Mouse (Mus musculus): ENCODE measurements around the gene Ggt6. TPM values are rescaled to one million over a fixed set of nuclear protein-coding genes. Genes with fewer than 3 reads are reported as not detected.

The Ggt6 gene
- 0.23 and 0.55 TPM in 2 replicates for polyA plus RNA-seq (2012; rRNA removed)

DNA sequence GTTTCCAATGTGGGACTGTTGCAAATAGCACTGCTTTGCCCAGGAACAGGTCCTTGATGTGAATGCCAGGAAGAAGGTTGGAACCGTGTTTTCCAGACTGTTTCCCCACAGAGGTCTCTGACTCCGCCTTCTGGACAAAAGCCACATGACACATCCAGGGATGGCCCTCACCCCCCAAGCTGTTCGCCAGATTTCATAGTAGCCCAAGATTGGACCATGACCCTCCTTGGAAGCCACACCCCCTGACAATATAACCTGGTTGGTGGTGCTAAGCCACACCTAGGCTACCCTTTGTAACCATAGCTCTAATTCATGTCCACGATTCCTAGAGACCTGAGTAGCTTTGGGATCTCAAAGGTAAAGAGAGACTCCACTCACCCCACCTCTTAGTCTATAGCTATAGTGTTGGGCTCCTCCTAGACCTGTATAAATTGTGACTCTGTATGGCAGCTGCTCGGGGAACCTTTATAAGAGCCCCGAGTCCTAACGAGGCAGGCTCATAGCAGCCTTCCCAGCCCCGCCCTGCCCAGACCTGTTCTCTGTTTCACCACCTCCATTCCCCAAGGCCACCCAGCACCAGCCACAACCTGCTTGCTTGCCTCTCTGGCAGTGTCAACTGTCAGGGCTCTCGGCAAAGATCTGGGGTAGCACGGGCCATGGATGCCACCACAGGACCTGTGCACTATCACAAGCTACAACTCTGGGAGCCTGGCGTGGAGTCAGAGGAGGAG lies at the start of gene Ggt6:
Ggt6 (plus strand) TSS at position 564 of the 731 bp plus-strand sequence.
- WGBS, result 80% methylated on average over 11 of the region's 11 CpGs
- no peak for DNase-seq (ENCODE audit: low read depth in 1 of 2, low spot score in 2 of 2)
- Histone ChIP-seq H3K27me3 (ENCODE audit: control insufficient read depth, insufficient read depth, low read length) (no peaks in the 10 kb centered on the region), H3K27ac (ENCODE audit: insufficient read depth, low read length) (no peak within 1 kb of the TSS), H3K36me3 (ENCODE audit: control insufficient read depth, insufficient read depth, low read length) (no peaks in the 10 kb centered on the region), H3K4me1 (ENCODE audit: control insufficient read depth, insufficient read depth, insufficient read length) (no peaks in the 10 kb centered on the region), H3K4me3 (ENCODE audit: extremely low read depth, insufficient read depth, insufficient read length) (no peak within 1 kb of the TSS)
- no peak for TF ChIP-seq POLR2A (IDR thresholded peaks at IDR 0.05; ENCODE audit: low read depth, low read length)
- TF ChIP-seq CTCF (IDR thresholded peaks at IDR 0.05; ENCODE audit: extremely low read depth, insufficient read depth, insufficient read length, insufficient replicate concordance), result no peak

GRCm38 (mm10) chr11:72388113-72388529 lies 47.2 kb upstream of the Ggt6 start:
- no peak for TF ChIP-seq CTCF (IDR thresholded peaks at IDR 0.05; ENCODE audit: extremely low read depth, insufficient read depth, insufficient read length, insufficient replicate concordance)
- no peak for TF ChIP-seq POLR2A (IDR thresholded peaks at IDR 0.05; ENCODE audit: low read depth, low read length)
- no peaks in the 10 kb centered on the region for H3K4me1 ChIP-seq (ENCODE audit: control insufficient read depth, insufficient read depth, insufficient read length)
- no peaks in the 10 kb centered on the region for H3K27me3 ChIP-seq (ENCODE audit: control insufficient read depth, insufficient read depth, low read length)
- no peak overlapping the region for H3K4me3 ChIP-seq (ENCODE audit: extremely low read depth, insufficient read depth, insufficient read length)
- 96% methylated on average over 6 of the region's 6 CpGs for WGBS
- no peak for DNase-seq (ENCODE audit: low read depth in 1 of 2, low spot score in 2 of 2)
- H3K36me3 ChIP-seq (ENCODE audit: control insufficient read depth, insufficient read depth, low read length), result no peaks in the 10 kb centered on the region
- no peak overlapping the region for H3K27ac ChIP-seq (ENCODE audit: insufficient read depth, low read length)

DNA sequence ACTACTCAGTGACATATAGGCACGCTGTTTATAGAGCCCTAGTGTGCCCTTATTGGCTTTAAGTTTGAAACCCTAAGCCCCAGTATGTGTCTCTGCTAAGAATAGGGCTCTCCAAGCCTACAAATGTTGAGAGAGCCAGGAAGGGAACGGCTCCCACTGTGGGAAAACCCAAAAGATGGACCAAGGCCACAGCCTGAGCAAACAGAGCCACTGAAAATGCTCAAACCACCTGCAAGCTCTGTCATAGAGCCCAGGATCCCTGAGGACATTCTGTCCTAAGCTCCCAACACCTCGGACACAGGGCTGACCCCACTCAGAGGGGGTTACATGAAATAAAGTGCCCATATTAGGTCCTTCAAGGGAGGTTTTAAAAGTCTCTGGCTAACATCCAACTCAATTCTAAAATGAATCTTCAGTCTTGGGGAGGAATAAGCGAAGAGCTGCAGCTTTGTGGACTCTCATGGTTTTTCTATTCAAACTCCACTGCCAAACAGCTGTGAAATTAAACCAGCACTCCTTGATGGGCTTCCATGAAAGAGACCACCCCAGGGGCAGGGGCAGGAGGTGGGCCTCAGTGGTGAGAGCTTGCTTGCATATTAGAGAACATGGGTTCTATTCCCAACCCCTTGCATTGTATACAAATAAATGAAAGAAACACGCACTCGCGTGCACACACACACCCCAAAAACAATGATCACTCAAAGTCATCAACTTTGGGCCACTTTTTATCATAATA lies 45.8 kb upstream of the Ggt6 start:
- DNase-seq (ENCODE audit: low read depth in 1 of 2, low spot score in 2 of 2), result no peak
- TF ChIP-seq POLR2A (IDR thresholded peaks at IDR 0.05; ENCODE audit: low read depth, low read length) (no peak), CTCF (IDR thresholded peaks at IDR 0.05; ENCODE audit: extremely low read depth, insufficient read depth, insufficient read length, insufficient replicate concordance) (no peak)
- no peaks in the 10 kb centered on the region for H3K27me3 ChIP-seq (ENCODE audit: control insufficient read depth, insufficient read depth, low read length)
- H3K27ac ChIP-seq (ENCODE audit: insufficient read depth, low read length), result no peak overlapping the region
- WGBS, result 83% methylated on average over 7 of the region's 7 CpGs
- H3K36me3 ChIP-seq (ENCODE audit: control insufficient read depth, insufficient read depth, low read length), result no peaks in the 10 kb centered on the region
- no peaks in the 10 kb centered on the region for H3K4me1 ChIP-seq (ENCODE audit: control insufficient read depth, insufficient read depth, insufficient read length)
- no peak overlapping the region for H3K4me3 ChIP-seq (ENCODE audit: extremely low read depth, insufficient read depth, insufficient read length)

GRCm38 (mm10) chr11:72391181-72391580 lies 44.1 kb upstream of the Ggt6 start:
- Histone ChIP-seq H3K27ac (ENCODE audit: insufficient read depth, low read length) (no peak overlapping the region), H3K4me3 (ENCODE audit: extremely low read depth, insufficient read depth, insufficient read length) (no peak overlapping the region), H3K4me1 (ENCODE audit: control insufficient read depth, insufficient read depth, insufficient read length) (no peaks in the 10 kb centered on the region), H3K36me3 (ENCODE audit: control insufficient read depth, insufficient read depth, low read length) (no peaks in the 10 kb centered on the region), H3K27me3 (ENCODE audit: control insufficient read depth, insufficient read depth, low read length) (no peaks in the 10 kb centered on the region)
- 93% methylated on average over 13 of the region's 13 CpGs for WGBS
- TF ChIP-seq POLR2A (IDR thresholded peaks at IDR 0.05; ENCODE audit: low read depth, low read length), result no peak
- no peak for TF ChIP-seq CTCF (IDR thresholded peaks at IDR 0.05; ENCODE audit: extremely low read depth, insufficient read depth, insufficient read length, insufficient replicate concordance)
- no peak for DNase-seq (ENCODE audit: low read depth in 1 of 2, low spot score in 2 of 2)

- TF ChIP-seq CTCF (IDR thresholded peaks at IDR 0.05; ENCODE audit: extremely low read depth, insufficient read depth, insufficient read length, insufficient replicate concordance), result no peak
- TF ChIP-seq POLR2A (IDR thresholded peaks at IDR 0.05; ENCODE audit: low read depth, low read length), result no peak
- Histone ChIP-seq H3K27ac (ENCODE audit: insufficient read depth, low read length) (no peak overlapping the region), H3K4me3 (ENCODE audit: extremely low read depth, insufficient read depth, insufficient read length) (no peak overlapping the region), H3K27me3 (ENCODE audit: control insufficient read depth, insufficient read depth, low read length) (no peaks in the 10 kb centered on the region), H3K36me3 (ENCODE audit: control insufficient read depth, insufficient read depth, low read length) (no peaks in the 10 kb centered on the region), H3K4me1 (ENCODE audit: control insufficient read depth, insufficient read depth, insufficient read length) (no peaks in the 10 kb centered on the region)
- DNase-seq (ENCODE audit: low read depth in 1 of 2, low spot score in 2 of 2), result no peak
- WGBS, result 54% methylated on average over 3 of the region's 3 CpGs
Measured at GRCm38 (mm10) chr11:72393243-72393642, 42.1 kb upstream of the Ggt6 start.

DNA sequence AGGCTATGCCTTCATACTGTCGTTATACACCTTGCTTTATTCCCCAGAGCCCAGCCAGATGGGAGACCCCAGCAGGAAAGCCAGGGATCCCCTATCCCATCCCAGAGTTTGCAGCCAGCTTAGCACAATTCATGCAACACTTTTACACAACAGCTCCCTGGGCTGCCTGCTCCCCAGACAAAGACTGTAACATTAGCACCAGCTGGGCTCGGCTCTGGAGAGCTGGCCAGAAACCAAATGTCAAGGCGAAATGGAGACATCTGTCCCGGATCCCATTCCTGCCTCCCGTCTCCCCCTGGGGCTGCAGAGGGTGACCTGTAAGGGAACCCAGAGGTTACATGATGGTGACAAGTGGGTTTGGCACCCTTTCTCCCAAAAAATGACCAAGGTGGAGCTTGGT lies 41.7 kb upstream of the Ggt6 start:
- WGBS, result 74% methylated on average over 5 of the region's 5 CpGs

GRCm38 (mm10) chr11:72394694-72395093 lies 40.6 kb upstream of the Ggt6 start:
- Histone ChIP-seq H3K27me3 (ENCODE audit: control insufficient read depth, insufficient read depth, low read length) (no peaks in the 10 kb centered on the region), H3K4me1 (ENCODE audit: control insufficient read depth, insufficient read depth, insufficient read length) (no peaks in the 10 kb centered on the region), H3K36me3 (ENCODE audit: control insufficient read depth, insufficient read depth, low read length) (no peaks in the 10 kb centered on the region), H3K4me3 (ENCODE audit: extremely low read depth, insufficient read depth, insufficient read length) (no peak overlapping the region), H3K27ac (ENCODE audit: insufficient read depth, low read length) (no peak overlapping the region)
- DNase-seq (ENCODE audit: low read depth in 1 of 2, low spot score in 2 of 2), result no peak
- TF ChIP-seq CTCF (IDR thresholded peaks at IDR 0.05; ENCODE audit: extremely low read depth, insufficient read depth, insufficient read length, insufficient replicate concordance) (no peak), POLR2A (IDR thresholded peaks at IDR 0.05; ENCODE audit: low read depth, low read length) (no peak)
- 48% methylated on average over 2 of the region's 2 CpGs for WGBS

More for the DNA sequence above, 41.7 kb upstream of the Ggt6 start:
- no peaks in the 10 kb centered on the region for H3K36me3 ChIP-seq (ENCODE audit: control insufficient read depth, insufficient read depth, low read length)
- H3K27me3 ChIP-seq (ENCODE audit: control insufficient read depth, insufficient read depth, low read length), result no peaks in the 10 kb centered on the region
- no peak for DNase-seq (ENCODE audit: low read depth in 1 of 2, low spot score in 2 of 2)
- H3K4me3 ChIP-seq (ENCODE audit: extremely low read depth, insufficient read depth, insufficient read length), result no peak overlapping the region
- no peak for TF ChIP-seq CTCF (IDR thresholded peaks at IDR 0.05; ENCODE audit: extremely low read depth, insufficient read depth, insufficient read length, insufficient replicate concordance)
- no peak for TF ChIP-seq POLR2A (IDR thresholded peaks at IDR 0.05; ENCODE audit: low read depth, low read length)
- no peak overlapping the region for H3K27ac ChIP-seq (ENCODE audit: insufficient read depth, low read length)
- H3K4me1 ChIP-seq (ENCODE audit: control insufficient read depth, insufficient read depth, insufficient read length), result no peaks in the 10 kb centered on the region

Measured in spleen, adult 2 months (tissue).